Mouse (Mus musculus): ENCODE measurements at regions not wholly inside any gene's neighbourhood (a gene's known extent, or its start where the extent isn't known, plus 50 kb on each side); places are given as distances from the start of the nearest gene placed in this dataset.

GRCm38 (mm10) chr8:128225123-128225522, 133.3 kb upstream of the Nrp1 start:
- TF ChIP-seq ZNF384 (IDR thresholded peaks at IDR 0.05; ENCODE audit: low read depth, low read length), result no peak
- no peak for TF ChIP-seq ZC3H11A (IDR thresholded peaks at IDR 0.05; ENCODE audit: borderline replicate concordance, low read depth, low read length)

Data from ES-E14 (cell line).